Mouse (Mus musculus) midbrain, embryonic 13.5 days (tissue): ENCODE measurements around the gene Alcam. TPM values are rescaled to one million over a fixed set of nuclear protein-coding genes. Genes with fewer than 3 reads are reported as not detected.

Source experiments
- ATAC-seq: fragments of 200-750 bp; cut with Nextera tagmentation; 2 replicates; pipeline ENCODE4 v1.8.0; 2017; ENCODE audit warnings: mild to moderate bottlenecking, moderate TSS enrichment, moderate library complexity
- H3K27ac ChIP-seq: fragments of 300-500 bp; sonication (generic); 2 replicates; pipeline ENCODE4 v1.5.1; 2015; ENCODE audit warnings: inconsistent platforms, mild to moderate bottlenecking, moderate library complexity
- H3K27me3 ChIP-seq: fragments of 300-500 bp; sonication (generic); 2 replicates; pipeline ENCODE4 v1.6.1; 2015; ENCODE audit warnings: mild to moderate bottlenecking, inconsistent platforms
- H3K36me3 ChIP-seq: fragments of 300-500 bp; sonication (generic); 2 replicates; pipeline ENCODE4 v1.6.1; 2015; ENCODE audit warnings: mild to moderate bottlenecking, inconsistent platforms
- H3K4me1 ChIP-seq: fragments of 300-500 bp; sonication (generic); replicated peaks from 2 replicates; pipeline ENCODE4 v1.6.1; 2015; ENCODE audit warnings: inconsistent platforms
- H3K4me2 ChIP-seq: fragments of 300-500 bp; sonication (generic); replicated peaks from 2 replicates; pipeline ENCODE4 v1.6.1; 2015; ENCODE audit warnings: moderate library complexity, mild to moderate bottlenecking, inconsistent platforms
- H3K4me3 ChIP-seq: fragments of 300-500 bp; sonication (generic); replicated peaks from 2 replicates; pipeline ENCODE4 v1.5.1; 2015; ENCODE audit warnings: mild to moderate bottlenecking, inconsistent platforms
- H3K9ac ChIP-seq: fragments of 300-500 bp; sonication (generic); replicated peaks from 2 replicates; pipeline ENCODE4 v1.6.1; 2015; ENCODE audit warnings: mild to moderate bottlenecking, inconsistent platforms
- H3K9me3 ChIP-seq: fragments of 300-500 bp; sonication (generic); 2 replicates; pipeline ENCODE4 v1.6.1; 2016; ENCODE audit warnings: mild to moderate bottlenecking, inconsistent platforms
- WGBS: fragments of 180-500 bp; shearing (Covaris S2); methylation state at CpG from one replicate; pipeline ENCODE4 v1.1.7; 2015; 5-methylcytosine and 5-hydroxymethylcytosine counted together
- polyA plus RNA-seq: library from polyadenylated mRNA; unstranded; fragments of >200 nt; fragmentation: Nextera tagmentation; extraction: Ambion mirVana; gene quantifications from 2 replicates; pipeline ENCODE4 v1.2.1, GENCODE M21; 2015

Alcam gene
- polyA plus RNA-seq, 1 experiment from 2014 or later = 13.7 TPM

GRCm38 (mm10) chr16:52334084-52334483 is 119.8 kb downstream of the Alcam start:
- H3K4me2 ChIP-seq = no peak overlapping the region

GRCm38 (mm10) chr16:52333631-52334030 is 120.2 kb downstream of the Alcam start:
- no peak overlapping the region for H3K4me3 ChIP-seq
- WGBS = 83% methylated on average over 5 of the region's 5 CpGs

More at GRCm38 (mm10) chr16:52334084-52334483, 119.8 kb downstream of the Alcam start:
- H3K4me3 ChIP-seq = no peak overlapping the region
- no peak overlapping the region for H3K27ac ChIP-seq
- H3K36me3 ChIP-seq = no peaks in the 10 kb centered on the region
- H3K9me3 ChIP-seq = no peaks in the 10 kb centered on the region
- no peaks in the 10 kb centered on the region for H3K4me1 ChIP-seq
- H3K27me3 ChIP-seq = no peaks in the 10 kb centered on the region
- WGBS = 85% methylated on average over 4 of the region's 4 CpGs
- no peak overlapping the region for H3K9ac ChIP-seq
- no peak for ATAC-seq

DNA sequence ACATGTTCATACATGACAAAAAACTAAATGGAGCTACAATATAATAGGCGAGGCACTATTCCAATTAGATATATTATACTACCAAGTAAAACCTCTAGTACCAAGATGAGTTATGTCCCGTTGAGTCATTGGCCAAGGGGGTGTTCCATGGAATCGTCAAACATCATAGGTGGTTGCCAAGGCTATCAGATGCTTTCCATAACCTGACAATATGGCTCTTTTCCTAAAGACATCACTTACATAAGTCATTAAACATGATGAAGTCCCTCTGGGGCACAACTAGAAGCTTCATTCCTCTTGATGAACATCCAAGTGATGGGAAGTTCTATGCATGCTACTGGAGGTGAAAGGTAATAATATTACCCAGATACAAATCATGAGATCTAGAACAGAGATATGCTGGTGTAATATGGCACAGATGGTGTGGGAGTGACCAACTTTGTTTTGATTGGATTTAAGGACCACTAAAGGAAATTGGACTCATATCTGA is 122.5 kb downstream of the Alcam start:
- no peak overlapping the region for H3K27ac ChIP-seq
- no peaks in the 10 kb centered on the region for H3K9me3 ChIP-seq
- no peak for ATAC-seq
- no peaks in the 10 kb centered on the region for H3K4me1 ChIP-seq
- H3K36me3 ChIP-seq = no peaks in the 10 kb centered on the region
- no peak overlapping the region for H3K4me2 ChIP-seq
- H3K4me3 ChIP-seq = no peak overlapping the region
- 95% methylated on average over 3 of the region's 3 CpGs for WGBS
- H3K9ac ChIP-seq = no peak overlapping the region
- no peaks in the 10 kb centered on the region for H3K27me3 ChIP-seq

More at GRCm38 (mm10) chr16:52333631-52334030, 120.2 kb downstream of the Alcam start:
- no peak for ATAC-seq
- Histone ChIP-seq H3K27me3 (no peaks in the 10 kb centered on the region), H3K9me3 (no peaks in the 10 kb centered on the region), H3K27ac (no peak overlapping the region), H3K4me2 (no peak overlapping the region), H3K4me1 (no peaks in the 10 kb centered on the region), H3K9ac (no peak overlapping the region), H3K36me3 (no peaks in the 10 kb centered on the region)

DNA sequence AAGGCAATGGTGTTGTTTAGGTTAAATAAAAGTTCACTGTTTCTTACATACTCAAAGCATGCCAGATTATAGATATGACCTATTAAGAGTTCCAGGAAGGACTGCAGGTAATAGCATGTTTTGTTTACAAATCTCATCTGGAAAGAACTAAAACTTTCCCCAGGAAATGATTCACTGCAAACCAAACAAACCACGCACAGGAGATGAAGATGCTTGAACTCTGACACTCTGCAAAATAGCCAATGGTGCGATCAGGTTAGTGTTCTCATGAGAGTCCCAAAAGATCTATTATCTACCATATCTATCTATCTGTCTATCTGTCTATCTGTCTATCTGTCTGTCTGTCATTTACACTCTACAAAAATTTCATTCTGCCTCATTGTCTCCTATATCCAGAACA is 124.5 kb downstream of the Alcam start:
- Histone ChIP-seq H3K9me3 (no peaks in the 10 kb centered on the region), H3K4me1 (no peaks in the 10 kb centered on the region)
- no peak for ATAC-seq

DNA sequence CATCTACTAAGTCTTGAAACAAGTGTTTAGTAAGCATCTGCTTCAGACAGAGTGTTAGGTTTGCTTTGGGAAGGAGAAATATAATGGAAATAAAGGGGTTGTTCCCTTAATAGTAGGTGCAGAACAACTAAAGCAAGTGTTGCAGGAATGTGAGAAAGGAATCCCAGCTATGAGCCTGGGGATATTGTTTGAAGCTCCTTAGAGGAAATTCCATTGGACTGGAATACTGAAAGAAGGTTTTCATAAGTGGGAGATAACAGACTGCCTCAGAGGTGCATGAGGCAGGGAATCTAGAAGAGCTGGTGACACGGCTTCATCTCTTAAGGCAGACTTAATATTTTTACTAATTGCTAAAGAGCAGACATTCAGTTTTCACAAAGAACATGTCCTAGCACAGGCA is 134.6 kb downstream of the Alcam start:
- WGBS = 79% methylated on average over 1 of the region's 1 CpGs
- Histone ChIP-seq H3K4me2 (no peak overlapping the region), H3K36me3 (no peaks in the 10 kb centered on the region), H3K4me1 (no peaks in the 10 kb centered on the region), H3K4me3 (no peak overlapping the region), H3K9ac (no peak overlapping the region), H3K27me3 (no peaks in the 10 kb centered on the region), H3K9me3 (no peaks in the 10 kb centered on the region), H3K27ac (no peak overlapping the region)
- no peak for ATAC-seq

More for the DNA sequence above, 124.5 kb downstream of the Alcam start:
- H3K27ac ChIP-seq = no peak overlapping the region
- 89% methylated on average over 2 of the region's 2 CpGs for WGBS
- no peak overlapping the region for H3K4me3 ChIP-seq
- no peaks in the 10 kb centered on the region for H3K27me3 ChIP-seq
- H3K4me2 ChIP-seq = no peak overlapping the region
- no peaks in the 10 kb centered on the region for H3K36me3 ChIP-seq
- no peak overlapping the region for H3K9ac ChIP-seq

DNA sequence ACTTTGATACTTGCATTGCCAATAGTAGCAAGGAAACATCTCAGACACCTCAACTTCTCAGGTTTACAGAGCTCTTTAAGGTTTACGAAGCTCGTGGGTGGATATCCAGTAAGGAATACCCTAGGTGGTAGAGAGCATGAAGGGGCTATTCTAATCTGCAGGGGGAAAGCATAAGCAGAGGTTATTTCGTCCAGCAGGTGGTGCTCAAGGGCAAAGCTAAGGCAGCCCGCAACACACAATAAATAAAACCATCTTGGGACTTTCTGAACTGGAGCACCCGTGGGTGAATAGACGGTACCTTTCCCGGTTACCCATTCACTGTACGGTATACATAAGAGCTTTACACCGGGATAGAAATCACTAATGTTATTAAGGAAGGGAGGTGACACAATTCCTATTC is 142.8 kb downstream of the Alcam start:
- H3K9me3 ChIP-seq = no peaks in the 10 kb centered on the region
- H3K9ac ChIP-seq = no peak overlapping the region
- H3K27me3 ChIP-seq = no peaks in the 10 kb centered on the region
- H3K36me3 ChIP-seq = no peaks in the 10 kb centered on the region
- H3K4me3 ChIP-seq = no peak overlapping the region
- H3K4me2 ChIP-seq = 0 out of 2 replicates have a peak overlapping the region, but pooled peaks have one; percentile 22
- WGBS = 21% methylated on average over 9 of the region's 9 CpGs
- H3K27ac ChIP-seq = no peak overlapping the region
- ATAC-seq = peak; percentile 79
- no peaks in the 10 kb centered on the region for H3K4me1 ChIP-seq

GRCm38 (mm10) chr16:52307016-52307415 is 146.9 kb downstream of the Alcam start:
- no peaks in the 10 kb centered on the region for H3K4me1 ChIP-seq
- no peaks in the 10 kb centered on the region for H3K27me3 ChIP-seq
- 86% methylated on average over 2 of the region's 2 CpGs for whole genome bisulfite sequencing
- H3K4me2 ChIP-seq = no peak overlapping the region
- no peaks in the 10 kb centered on the region for H3K9me3 ChIP-seq
- no peaks in the 10 kb centered on the region for H3K36me3 ChIP-seq
- no peak overlapping the region for H3K9ac ChIP-seq
- no peak for ATAC-seq
- H3K4me3 ChIP-seq = no peak overlapping the region
- no peak overlapping the region for H3K27ac ChIP-seq

GRCm38 (mm10) chr16:52303532-52303902 is 150.4 kb downstream of the Alcam start:
- Histone ChIP-seq H3K27ac (no peak overlapping the region), H3K27me3 (no peaks in the 10 kb centered on the region), H3K36me3 (no peaks in the 10 kb centered on the region), H3K9me3 (no peaks in the 10 kb centered on the region), H3K4me3 (no peak overlapping the region), H3K4me2 (no peak overlapping the region), H3K4me1 (no peaks in the 10 kb centered on the region), H3K9ac (no peak overlapping the region)
- WGBS = 69% methylated on average over 4 of the region's 4 CpGs
- 0 out of 2 replicates have a peak, but pooled peaks have one; percentile 11 for ATAC-seq

DNA sequence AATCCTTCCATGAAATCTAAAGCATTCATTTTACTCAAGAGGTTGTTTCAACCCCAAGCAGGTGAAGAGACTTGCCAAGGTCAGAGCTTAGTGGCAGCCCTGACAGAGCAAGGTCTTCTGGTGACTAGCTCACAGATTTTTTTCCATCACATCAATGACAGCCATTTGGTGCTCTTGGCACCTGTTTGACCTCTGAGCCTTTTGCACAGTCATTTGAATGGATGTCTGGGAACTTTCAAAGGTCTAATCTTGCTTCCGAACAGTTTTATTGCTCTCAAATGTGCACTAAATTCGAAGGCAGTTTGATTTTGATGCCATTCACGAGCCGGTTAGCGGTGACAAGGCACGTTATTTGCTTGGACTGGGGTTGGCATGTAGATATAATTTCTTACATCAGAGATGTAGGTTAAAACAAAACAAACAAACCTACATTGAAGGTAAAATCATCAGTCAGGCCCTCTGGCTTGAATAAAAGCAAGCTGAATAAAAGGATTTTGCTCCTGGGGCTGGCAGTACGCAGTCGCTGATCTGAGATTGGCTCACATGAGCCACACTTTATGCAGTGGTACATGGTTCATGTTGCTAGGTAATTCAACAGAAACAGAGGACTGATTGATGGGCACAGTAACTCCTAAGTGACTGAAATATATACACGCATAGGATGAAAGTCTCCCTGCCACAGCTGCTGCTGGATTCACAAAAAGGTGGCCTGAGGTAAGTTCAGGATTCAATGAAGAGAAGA is 150.9 kb downstream of the Alcam start:
- H3K4me1 ChIP-seq = no peaks in the 10 kb centered on the region
- 0 out of 2 replicates have a peak, but pooled peaks have one; percentile 24 for ATAC-seq

GRCm38 (mm10) chr16:52301730-52302129 is 152.1 kb downstream of the Alcam start:
- WGBS = 92% methylated on average over 7 of the region's 7 CpGs
- Histone ChIP-seq H3K4me2 (no peak overlapping the region), H3K27me3 (no peaks in the 10 kb centered on the region), H3K36me3 (no peaks in the 10 kb centered on the region), H3K9me3 (no peaks in the 10 kb centered on the region), H3K9ac (no peak overlapping the region), H3K4me1 (no peaks in the 10 kb centered on the region), H3K27ac (no peak overlapping the region), H3K4me3 (no peak overlapping the region)
- no peak for ATAC-seq

More for the DNA sequence above, 150.9 kb downstream of the Alcam start:
- Histone ChIP-seq H3K4me2 (no peak overlapping the region), H3K9ac (no peak overlapping the region), H3K9me3 (no peaks in the 10 kb centered on the region), H3K4me3 (no peak overlapping the region), H3K27me3 (no peaks in the 10 kb centered on the region), H3K36me3 (no peaks in the 10 kb centered on the region), H3K27ac (no peak overlapping the region)
- 83% methylated on average over 9 of the region's 9 CpGs for WGBS

- no peaks in the 10 kb centered on the region for H3K27me3 ChIP-seq
- no peak overlapping the region for H3K9ac ChIP-seq
- ATAC-seq = no peak
- H3K36me3 ChIP-seq = no peaks in the 10 kb centered on the region
- no peaks in the 10 kb centered on the region for H3K4me1 ChIP-seq
- WGBS = 39% methylated on average over 1 of the region's 1 CpGs
- H3K4me3 ChIP-seq = no peak overlapping the region
- H3K9me3 ChIP-seq = no peaks in the 10 kb centered on the region
- no peak overlapping the region for H3K27ac ChIP-seq
- H3K4me2 ChIP-seq = no peak overlapping the region
Observed at GRCm38 (mm10) chr16:52296376-52296775, 157.5 kb downstream of the Alcam start.

- Histone ChIP-seq H3K27me3 (no peaks in the 10 kb centered on the region), H3K4me1 (no peaks in the 10 kb centered on the region), H3K9ac (no peak overlapping the region), H3K27ac (no peak overlapping the region), H3K9me3 (no peaks in the 10 kb centered on the region), H3K4me2 (no peak overlapping the region), H3K4me3 (no peak overlapping the region), H3K36me3 (no peaks in the 10 kb centered on the region)
- ATAC-seq = no peak
Observed at GRCm38 (mm10) chr16:52295535-52295934, 158.3 kb downstream of the Alcam start.
